Mouse (Mus musculus): ENCODE results near the gene Bud31.
"Not testable (repeated sequence)": the region's sequence is repeated elsewhere in the genome, so short reads cannot be mapped to it uniquely, and the experiment has no call there.

Bud31 gene

DNA sequence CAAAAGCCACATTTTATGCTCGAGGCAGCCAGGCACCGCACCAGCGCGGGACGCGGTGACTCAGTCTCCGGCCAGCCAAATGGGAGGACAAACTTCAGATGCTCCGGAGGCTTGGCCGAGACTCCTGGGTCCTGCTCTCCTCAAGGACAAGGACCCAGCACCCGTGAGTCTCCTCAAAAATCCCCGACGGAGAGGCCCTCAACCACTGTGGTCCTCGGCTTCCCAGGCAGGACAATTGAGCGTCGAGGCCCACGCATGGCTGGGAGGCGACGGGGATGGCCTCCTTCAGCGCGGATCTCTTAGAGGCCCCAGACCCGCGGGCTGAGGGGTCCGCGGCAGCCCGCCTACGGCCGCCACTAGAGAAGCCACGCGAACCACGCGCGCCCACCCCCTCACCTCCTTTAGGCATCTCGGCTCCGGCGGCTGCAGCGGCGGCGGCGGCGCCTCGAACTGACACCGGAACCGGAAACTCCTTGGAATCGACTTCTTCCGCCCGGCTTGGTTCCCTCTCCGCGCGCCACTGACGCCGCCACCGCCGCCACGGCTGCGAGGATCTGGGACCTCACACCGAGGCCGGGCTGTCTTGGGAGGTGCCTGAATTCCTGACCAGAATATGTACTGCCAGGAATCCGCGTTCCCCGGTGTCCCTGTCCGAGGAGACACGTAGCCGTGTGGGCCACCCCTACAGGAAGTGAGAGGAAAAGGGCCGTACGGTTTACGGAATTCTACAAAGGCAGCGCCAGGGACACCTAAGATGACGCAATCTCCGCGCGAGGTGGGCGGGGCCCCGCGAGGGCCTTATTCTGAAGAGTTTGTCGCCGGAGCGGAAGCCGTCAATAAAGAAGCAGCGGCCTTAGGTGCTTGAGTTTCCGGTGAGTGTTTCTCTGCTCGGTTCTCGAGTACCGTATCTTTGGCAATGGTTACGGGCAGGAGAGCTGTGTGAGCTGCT lies at the start of gene Bud31, which contains the start of gene Pdap1:
Gene Bud31, plus strand, starts transcription at position 792 of the 949 bp plus-strand sequence.
Gene Pdap1, minus strand, starts transcription at position 668 of the 949 bp plus-strand sequence.
- ChIA-PET CTCF (interaction anchor here in 2 of 4 experiments (1.2 kb wide), 2 partner anchors 20 to 23 kb away, joined by 3 to 5 read pairs; no protein-coding TSS in a partner anchor), POLR2A (interaction anchor here (0.5 to 14.4 kb wide), 37 partner anchors 9 to 769 kb away, joined by 3 to 244 read pairs (median 7); partner anchors contain the start of genes Arpc1b (in 3 of the 4), Cpsf4 (in 3 of the 4), Ptcd1 (in 3 of the 4) and Zkscan5 (in 3 of the 4))

DNA sequence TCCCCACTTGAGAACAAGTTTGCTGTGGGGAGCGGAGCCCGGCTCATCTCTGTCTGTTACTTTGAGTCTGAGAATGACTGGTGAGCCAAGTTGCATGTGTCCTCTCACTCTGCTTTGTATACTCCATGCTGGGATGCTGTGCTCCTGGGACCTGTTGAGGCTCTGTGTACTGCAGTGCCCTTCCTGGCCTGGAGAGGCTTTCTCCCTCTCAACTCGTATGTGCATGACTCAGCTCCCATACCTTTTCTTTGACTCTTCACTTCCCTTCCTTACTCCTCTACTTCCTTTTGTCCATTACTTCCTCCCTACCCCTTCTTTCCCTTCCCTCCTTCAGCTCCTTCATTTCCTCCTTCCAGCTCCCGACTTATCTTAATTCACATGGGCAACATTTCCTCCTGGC lies 44.0 kb upstream of the Bud31 start:
- CTCF ChIA-PET: interaction anchor here in 1 of 4 experiments (1.1 kb wide), 1 partner anchor 302 kb away, joined by 4 read pairs; no protein-coding TSS in a partner anchor
- POLR2A ChIA-PET: interaction anchor here in 2 of 4 experiments (0.7 to 2.0 kb wide), 3 partner anchors 10 to 89 kb away, joined by 3 to 6 read pairs (median 4); partner anchors contain the start of gene Arpc1b (in 1 of the 2)

DNA sequence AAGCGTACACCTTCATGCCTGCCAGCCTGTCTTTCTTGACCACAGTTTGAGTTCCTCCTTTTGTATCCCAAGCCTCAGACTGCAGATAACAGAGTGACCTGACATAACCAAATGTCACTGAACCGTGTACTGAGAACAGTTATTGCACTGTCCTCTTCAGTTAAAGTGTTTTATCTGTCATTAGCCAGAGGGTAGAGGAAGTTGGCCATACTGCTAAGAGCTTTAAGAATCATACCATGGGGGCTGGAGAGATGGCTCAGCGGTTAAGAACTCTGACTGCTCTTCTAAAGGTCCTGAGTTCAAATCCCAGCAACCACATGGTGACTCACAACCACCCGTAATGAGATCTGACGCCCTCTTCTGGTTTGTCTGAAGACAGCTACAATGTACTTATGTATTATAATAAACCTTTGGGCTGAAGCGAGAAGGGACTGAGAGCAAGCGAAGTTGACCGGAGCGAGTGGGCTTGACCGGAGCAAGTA lies 41.8 kb upstream of the Bud31 start:
- ChIA-PET POLR2A (interaction anchor here in 2 of 4 experiments (0.7 to 1.0 kb wide), 2 partner anchors 10 to 14 kb away, joined by 4 to 5 read pairs; no protein-coding TSS in a partner anchor), CTCF (interaction anchor here in 1 of 4 experiments (2.4 kb wide), 1 partner anchor 19 kb away, joined by 6 read pairs; no protein-coding TSS in a partner anchor)

DNA sequence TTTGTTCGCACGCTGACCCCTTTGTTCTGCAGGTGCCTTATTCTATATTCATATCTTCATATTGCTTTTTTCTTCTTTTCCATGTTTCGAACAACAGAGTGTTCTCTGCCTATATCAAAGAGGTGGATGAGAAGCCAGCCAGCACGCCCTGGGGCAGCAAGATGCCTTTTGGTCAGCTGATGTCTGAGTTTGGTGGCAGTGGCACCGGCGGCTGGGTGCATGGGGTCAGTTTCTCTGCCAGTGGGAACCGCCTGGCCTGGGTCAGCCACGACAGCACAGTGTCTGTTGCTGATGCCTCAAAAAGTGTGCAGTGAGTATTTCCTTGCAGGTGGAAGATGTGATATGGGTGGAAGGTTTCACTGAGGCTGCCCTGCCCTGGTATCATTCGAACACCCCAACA lies 39.2 kb upstream of the Bud31 start:
- ChIA-PET POLR2A (interaction anchor here in 1 of 4 experiments (3.2 kb wide), 1 partner anchor 12 kb away, joined by 19 read pairs; the partner anchor contains the start of gene Arpc1b), CTCF (no interaction called here)

DNA sequence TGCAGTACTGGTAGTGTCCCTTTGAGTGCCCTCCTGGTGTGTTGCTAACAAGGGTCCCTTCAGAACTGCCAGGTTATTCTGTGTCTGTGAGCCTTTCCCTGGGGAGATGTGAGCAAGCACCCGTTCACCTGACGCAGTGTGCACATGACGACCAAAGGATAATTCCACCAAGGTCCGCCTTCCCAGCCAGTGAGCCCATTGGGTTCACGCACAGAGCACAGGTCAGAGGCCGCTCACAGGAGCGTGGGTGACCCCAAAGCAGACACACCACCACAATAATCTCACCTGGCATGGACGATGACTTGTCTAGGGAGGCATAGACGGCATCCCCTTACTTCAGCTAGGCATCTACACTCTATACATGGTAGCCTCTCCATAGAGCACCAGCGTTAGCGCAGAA lies 38.7 kb upstream of the Bud31 start:
- POLR2A ChIA-PET: interaction anchor here in 1 of 4 experiments (3.2 kb wide), 1 partner anchor 12 kb away, joined by 19 read pairs; the partner anchor contains the start of gene Arpc1b
- CTCF ChIA-PET: not testable (repeated sequence)

DNA sequence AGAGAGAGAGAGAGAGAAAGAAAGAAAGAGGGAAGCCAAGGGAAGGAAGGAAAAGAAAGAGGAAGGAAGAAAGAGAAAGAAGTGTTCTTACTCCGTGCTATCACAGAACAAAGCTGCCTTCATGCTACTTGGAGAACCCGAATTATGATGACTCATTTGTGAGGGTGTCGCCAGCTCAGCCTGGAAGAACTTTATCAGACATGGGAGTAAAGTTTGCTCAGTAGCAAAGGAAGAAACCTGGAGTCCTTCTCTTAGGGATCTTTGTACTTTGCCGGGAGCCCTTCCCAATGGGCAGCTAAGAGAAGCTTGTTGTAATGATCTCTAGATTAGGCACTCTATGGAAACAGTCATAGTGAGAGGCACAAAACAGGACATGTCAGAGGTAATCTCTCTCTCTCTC lies 37.5 kb upstream of the Bud31 start:
- POLR2A ChIA-PET: interaction anchor here in 3 of 4 experiments (0.7 to 3.2 kb wide), 4 partner anchors 10 to 1683 kb away, joined by 3 to 19 read pairs (median 6); partner anchors contain the start of gene Arpc1b (in 2 of the 3)
- CTCF ChIA-PET: interaction anchor here in 1 of 4 experiments (1.1 kb wide), 1 partner anchor 12 kb away, joined by 3 read pairs; no protein-coding TSS in a partner anchor

DNA sequence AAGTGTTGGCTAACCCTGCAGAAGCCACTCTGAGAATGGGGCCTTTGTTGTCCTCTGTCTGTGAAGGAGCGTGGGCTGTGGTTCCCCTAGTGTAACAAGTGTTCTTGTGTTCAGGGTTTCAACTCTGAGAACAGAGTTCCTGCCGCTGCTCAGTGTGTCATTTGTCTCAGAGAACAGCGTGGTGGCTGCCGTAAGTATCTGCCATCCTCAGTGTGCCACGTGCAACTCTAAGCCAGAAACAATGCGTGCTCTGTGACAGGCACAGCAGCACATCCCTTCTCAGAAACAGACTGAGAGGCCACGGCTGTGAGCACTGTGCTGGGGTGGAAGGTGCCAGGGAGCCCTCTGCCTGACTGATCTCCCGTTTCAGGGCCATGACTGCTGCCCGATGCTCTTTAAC lies 35.8 kb upstream of the Bud31 start:
- ChIA-PET CTCF (no interaction called here), POLR2A (interaction anchor here in 2 of 4 experiments (1.1 to 3.2 kb wide), 3 partner anchors 9 to 63 kb away, joined by 3 to 19 read pairs (median 7); partner anchors contain the start of genes Arpc1b (in 2 of the 2), Cpsf4 (in 1 of the 2) and Ptcd1 (in 1 of the 2))

DNA sequence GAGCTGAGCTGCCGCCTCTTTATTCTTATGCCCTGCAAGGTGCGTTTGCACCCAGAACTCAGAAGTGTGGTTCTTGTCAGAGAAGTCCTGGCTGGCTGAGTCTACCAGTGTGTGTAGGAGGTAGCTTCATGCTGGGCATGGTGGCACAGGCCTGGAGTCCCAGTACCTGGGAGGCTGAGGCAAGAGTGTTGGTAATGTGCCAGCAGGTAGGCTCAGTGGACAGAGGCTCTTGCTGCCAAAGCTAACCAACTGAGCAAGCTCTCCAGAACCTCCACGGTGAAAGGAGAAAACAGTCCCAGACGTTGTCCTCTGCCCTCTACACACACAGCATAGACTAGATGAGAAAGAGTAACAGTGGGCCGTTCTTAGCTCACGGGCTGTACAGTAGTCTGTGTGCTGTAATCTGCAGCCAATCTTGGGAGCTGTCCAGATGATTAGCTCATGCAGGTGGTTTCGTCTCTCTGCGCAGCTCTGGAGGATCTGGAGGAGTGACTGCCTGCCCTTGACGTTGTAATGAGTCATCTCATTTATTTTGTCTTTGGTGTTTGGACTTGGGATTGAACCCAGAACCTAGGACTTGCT lies 34.4 kb upstream of the Bud31 start:
- ChIA-PET CTCF (interaction anchor here in 2 of 4 experiments (0.5 to 0.6 kb wide), 3 partner anchors 11 to 105 kb away, joined by 3 read pairs; no protein-coding TSS in a partner anchor), POLR2A (interaction anchor here in 3 of 4 experiments (0.6 to 1.4 kb wide), 5 partner anchors 9 to 130 kb away, joined by 3 to 5 read pairs (median 3); partner anchors contain the start of genes Arpc1b (in 2 of the 3), Arpc1a (in 1 of the 3) and Kpna7 (in 1 of the 3))

DNA sequence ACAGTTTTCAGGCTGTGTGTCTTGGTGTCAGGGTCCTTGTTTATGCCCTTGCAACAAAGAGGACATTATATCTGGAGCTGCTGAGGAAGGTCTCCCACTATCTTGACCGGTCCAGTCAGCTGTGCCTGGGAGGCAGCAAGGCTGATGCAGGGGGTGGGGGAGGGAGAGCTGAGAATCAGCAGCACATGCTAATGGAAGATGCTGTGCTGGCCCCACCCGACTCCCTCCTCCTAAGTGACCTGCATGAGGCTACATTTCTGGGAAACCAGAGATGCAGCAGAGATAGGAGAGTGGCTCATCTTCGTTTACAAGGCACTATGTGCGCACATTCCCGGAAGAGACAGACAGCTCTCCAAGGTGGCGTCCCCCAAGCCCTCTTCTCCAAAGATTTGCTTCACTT lies 29.8 kb upstream of the Bud31 start:
- POLR2A ChIA-PET: interaction anchor here in 3 of 4 experiments (0.5 to 7.7 kb wide), 7 partner anchors 9 to 146 kb away, joined by 3 to 74 read pairs (median 3); no protein-coding TSS in a partner anchor
- CTCF ChIA-PET: no interaction called here

DNA sequence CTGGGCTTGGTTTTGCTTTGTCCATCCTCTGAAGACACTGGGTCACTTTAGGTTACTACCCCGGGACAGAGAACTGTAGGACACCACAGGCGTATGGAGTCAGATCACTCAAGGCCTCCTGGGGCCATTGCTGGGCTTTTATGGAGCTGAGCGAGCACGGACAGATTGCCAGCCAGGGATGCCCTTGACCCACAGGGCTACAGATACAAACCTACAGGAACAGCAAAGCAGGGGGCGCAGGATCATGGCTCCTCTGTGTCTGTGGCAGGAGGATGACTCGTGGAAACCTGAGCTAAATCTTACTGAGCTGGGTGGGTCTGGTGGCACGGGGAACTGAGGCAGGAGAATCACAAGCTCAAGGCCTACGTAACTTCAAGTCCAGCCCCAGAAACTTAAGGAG lies 27.6 kb upstream of the Bud31 start:
- ChIA-PET CTCF (no interaction called here), POLR2A (interaction anchor here (0.6 to 7.7 kb wide), 17 partner anchors 10 to 567 kb away, joined by 3 to 74 read pairs (median 5); partner anchors contain the start of genes Arpc1a (in 1 of the 4), Cpsf4 (in 1 of the 4), Kpna7 (in 1 of the 4) and Nptx2 (in 1 of the 4))

DNA sequence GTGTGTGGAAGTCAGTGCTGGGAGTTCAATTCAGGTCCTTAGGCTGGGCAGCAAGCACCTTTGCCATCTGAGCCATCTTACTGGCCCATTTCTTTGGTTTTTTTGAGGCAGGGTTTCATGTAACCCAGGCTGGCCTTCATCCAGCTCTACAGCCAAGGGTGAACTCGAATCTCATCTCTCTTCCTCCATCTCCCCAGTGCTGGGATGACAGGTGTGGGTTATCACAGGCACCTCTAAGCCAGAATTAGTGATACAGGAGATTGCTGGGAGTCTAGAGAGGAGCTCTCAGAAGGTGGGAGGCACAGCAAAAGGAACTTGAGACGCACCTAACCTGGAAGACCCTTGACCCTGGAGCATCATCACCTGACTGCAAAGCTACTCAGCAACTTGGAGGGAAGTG lies 26.7 kb upstream of the Bud31 start:
- POLR2A ChIA-PET: interaction anchor here (0.6 to 7.7 kb wide), 40 partner anchors 9 to 567 kb away, joined by 3 to 74 read pairs (median 5); partner anchors contain the start of genes Arpc1a (in 2 of the 4), Kpna7 (in 2 of the 4), Cpsf4 (in 1 of the 4) and Ptcd1 (in 1 of the 4)
- CTCF ChIA-PET: interaction anchor here in 2 of 4 experiments (0.9 to 1.1 kb wide), 2 partner anchors 19 to 54 kb away, joined by 3 read pairs; no protein-coding TSS in a partner anchor

DNA sequence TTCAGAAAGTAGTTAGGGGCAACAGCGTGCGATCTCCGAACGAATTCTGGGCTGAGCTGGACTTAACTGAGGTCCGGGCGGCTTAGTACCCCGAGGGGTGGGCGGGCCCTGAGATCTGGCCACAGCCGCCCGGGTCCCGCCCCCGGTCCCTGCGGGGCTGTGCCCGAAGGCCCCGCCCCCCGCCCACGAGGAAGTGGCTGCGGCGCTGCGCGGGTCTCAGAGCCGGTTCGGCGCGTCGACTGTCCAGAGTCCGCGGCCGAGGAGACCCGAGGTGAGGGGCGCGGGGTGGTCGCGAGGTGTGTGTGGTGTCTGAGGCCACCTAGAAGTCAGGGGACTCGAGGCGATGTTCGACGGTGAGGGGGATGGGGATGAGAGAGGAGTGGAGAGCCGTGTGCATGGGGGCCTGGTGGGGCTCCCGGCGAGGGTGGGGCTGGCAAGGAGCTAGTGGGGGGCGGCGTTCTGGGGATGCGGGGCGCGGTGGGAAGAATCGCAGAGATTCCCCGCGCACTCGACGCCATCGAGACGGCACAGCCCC lies 26.0 kb upstream of the Bud31 start, which contains the start of gene Arpc1b:
Gene Arpc1b, plus strand, starts transcription at position 145 of the 535 bp plus-strand sequence.
- ChIA-PET CTCF (interaction anchor here (0.5 to 1.5 kb wide), 9 partner anchors 11 to 1567 kb away, joined by 3 to 7 read pairs (median 3); no protein-coding TSS in a partner anchor), POLR2A (interaction anchor here (0.6 to 7.7 kb wide), 71 partner anchors 8 to 1798 kb away, joined by 3 to 74 read pairs (median 5); partner anchors contain the start of genes Arpc1a (in 3 of the 4), Cpsf4 (in 3 of the 4), Kpna7 (in 3 of the 4) and Ptcd1 (in 3 of the 4))

DNA sequence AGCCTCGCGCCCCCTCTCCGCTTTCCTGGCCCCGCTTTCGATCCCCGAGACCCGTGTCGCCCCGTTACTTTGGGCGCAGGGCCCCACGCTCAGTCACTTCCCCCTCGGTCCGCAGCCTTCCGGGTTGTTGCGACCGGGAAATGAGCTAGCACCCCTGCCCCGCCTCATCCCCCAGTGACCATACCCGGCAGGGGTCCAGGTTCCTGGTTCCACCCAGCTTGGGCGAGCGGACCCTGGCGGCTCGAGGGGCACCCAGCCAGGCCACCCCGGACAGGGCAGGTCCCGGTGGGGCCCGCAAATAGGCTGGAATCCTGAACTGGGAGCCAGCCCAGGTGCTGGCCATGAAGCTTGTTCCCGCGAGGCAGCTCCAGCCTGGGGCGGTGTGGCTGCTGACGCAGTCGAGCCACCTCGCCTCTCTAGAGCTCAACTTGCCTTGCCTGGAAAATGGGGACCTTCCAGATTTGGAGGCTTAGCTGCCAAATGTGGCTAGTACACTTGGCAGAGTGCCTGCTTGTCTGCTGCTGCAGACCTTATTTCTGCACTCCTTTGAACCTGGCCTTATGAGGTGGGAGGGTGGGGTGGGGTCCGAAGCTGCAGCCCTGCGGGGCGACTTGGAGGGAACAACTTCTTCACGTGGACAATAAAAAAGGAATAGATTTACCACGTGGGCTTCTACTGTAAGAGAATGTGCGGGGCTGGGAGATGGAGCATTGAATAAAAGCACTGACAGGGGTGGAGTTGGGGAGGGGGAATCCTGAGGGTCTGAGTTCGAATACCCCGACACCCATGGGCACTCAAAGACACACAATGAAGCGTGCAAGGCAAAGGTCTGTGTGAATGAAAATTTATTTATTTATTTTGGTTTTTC lies 25.3 kb upstream of the Bud31 start:
- ChIA-PET POLR2A (interaction anchor here (0.6 to 7.7 kb wide), 64 partner anchors 8 to 1797 kb away, joined by 3 to 74 read pairs (median 5); partner anchors contain the start of genes Arpc1a (in 3 of the 4), Cpsf4 (in 3 of the 4), Kpna7 (in 3 of the 4) and Ptcd1 (in 3 of the 4)), CTCF (interaction anchor here in 3 of 4 experiments (0.5 to 1.5 kb wide), 10 partner anchors 12 to 1951 kb away, joined by 3 to 7 read pairs (median 3); no protein-coding TSS in a partner anchor)

DNA sequence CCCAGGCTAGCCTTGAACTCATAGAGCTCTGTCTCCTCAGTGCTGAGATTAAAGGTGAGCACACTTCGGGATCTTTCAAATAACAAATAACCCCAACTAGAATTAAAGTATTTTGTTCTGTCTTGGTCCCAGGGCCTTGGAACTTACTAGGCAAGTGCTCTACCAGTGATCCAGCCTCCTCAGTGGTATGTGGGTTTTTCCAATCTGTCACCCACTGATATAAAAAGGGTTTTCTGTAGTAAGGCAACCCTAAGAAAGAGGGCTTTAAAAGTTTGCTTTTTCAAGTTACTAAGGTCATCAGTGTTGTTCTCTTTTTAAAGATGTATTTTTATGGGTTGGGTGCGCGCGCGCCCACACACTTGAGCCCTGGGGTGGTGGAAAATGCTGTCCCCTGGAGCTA lies 24.4 kb upstream of the Bud31 start:
- ChIA-PET CTCF (interaction anchor here (1.0 to 1.6 kb wide), 4 partner anchors 10 to 98 kb away, joined by 3 to 8 read pairs (median 5); no protein-coding TSS in a partner anchor), POLR2A (interaction anchor here in 3 of 4 experiments (0.6 to 7.7 kb wide), 16 partner anchors 9 to 498 kb away, joined by 3 to 74 read pairs (median 6); partner anchors contain the start of genes Arpc1a (in 1 of the 3), Kpna7 (in 1 of the 3), Zkscan5 (in 1 of the 3) and Zscan25 (in 1 of the 3))

DNA sequence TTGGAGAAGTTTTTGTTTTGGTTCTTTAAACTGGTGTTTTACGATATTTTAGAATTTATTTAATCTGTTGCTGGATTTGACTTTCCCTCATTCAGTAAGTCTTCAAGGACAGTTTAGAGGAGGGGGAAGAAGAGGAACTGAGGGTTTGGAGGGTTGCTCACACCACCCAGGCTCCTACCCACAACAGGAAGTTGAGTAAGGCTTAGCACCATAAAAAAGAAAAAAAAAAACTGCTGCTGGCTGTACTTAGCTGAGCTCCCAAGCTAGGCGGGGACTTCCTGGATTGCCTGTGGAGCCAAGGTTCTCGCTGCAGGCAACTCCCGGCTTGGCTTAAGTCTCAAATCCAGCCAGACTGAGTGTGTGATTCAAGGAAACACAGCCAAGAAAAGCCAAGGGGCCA lies 23.8 kb upstream of the Bud31 start:
- POLR2A ChIA-PET: interaction anchor here in 3 of 4 experiments (0.6 to 4.2 kb wide), 19 partner anchors 9 to 499 kb away, joined by 3 to 30 read pairs (median 4); partner anchors contain the start of genes Cpsf4 (in 2 of the 3), Ptcd1 (in 2 of the 3) and Zkscan5 (in 2 of the 3)
- CTCF ChIA-PET: interaction anchor here (0.5 to 1.6 kb wide), 21 partner anchors 9 to 683 kb away, joined by 3 to 10 read pairs (median 4); partner anchors contain the start of genes Cpsf4 (in 1 of the 4), Ptcd1 (in 1 of the 4) and Zkscan5 (in 1 of the 4)

Measured in embryonic stem cell, embryonic (primary cell).